In genomic region chr7:129137303-129137990, GRCm38 (mm10) we compare ENCODE assay signal across 30 mouse cellular contexts.
DNase-seq lines count a peak whose midpoint lies in the region; TF ChIP-seq lines count a peak whose summit lies in the region.
"Had no signal": no experiment of that assay in that cellular context is flagged by ENCODE, and none has a peak within 500 bp of the region (broad histone marks: within the 10 kb centered on the region; RNA-seq: fewer than 3 reads in every experiment).

No protein-coding gene starts in this region.

- no peaks in the 10 kb centered on the region for H3K36me3 ChIP-seq in ES-Bruce4 (ENCODE audit: control insufficient read depth, insufficient read depth, low read length, poor library complexity, severe bottlenecking)
- H3K36me3 ChIP-seq: hindbrain, embryonic 12.5 days; intestine, embryonic 15.5 days; liver, embryonic 13.5 days; midbrain, embryonic 12.5 days; neural tube, embryonic 13.5 days had no signal

- no peaks in the 10 kb centered on the region for H3K9me3 ChIP-seq in ES-Bruce4 (replicated peaks; ENCODE audit: control insufficient read depth, insufficient read depth, low read length, poor library complexity, severe bottlenecking)
- H3K9me3 ChIP-seq: hindbrain, embryonic 12.5 days; intestine, embryonic 15.5 days; liver, embryonic 13.5 days; midbrain, embryonic 12.5 days; neural tube, embryonic 13.5 days had no signal

- no peak overlapping the region for H3K27ac ChIP-seq in ES-Bruce4 (ENCODE audit: insufficient read depth, low read length)
- H3K27ac ChIP-seq: hindbrain, embryonic 12.5 days; hindbrain, postnatal 0 days; intestine, embryonic 15.5 days; kidney, postnatal 0 days; liver, embryonic 13.5 days; midbrain, embryonic 12.5 days; neural tube, embryonic 13.5 days; stomach, postnatal 0 days had no signal

- no peak for TF ChIP-seq POLR2A in ES-Bruce4 (IDR thresholded peaks at IDR 0.05; ENCODE audit: insufficient read depth, low read length)

- intact Hi-C loops in gastrocnemius, postnatal 36 days (cut with DNase I): no loop called here

- no peak overlapping the region for H3K9ac ChIP-seq in ES-Bruce4 (ENCODE audit: low read depth, poor library complexity, severe bottlenecking)
- H3K9ac ChIP-seq: hindbrain, embryonic 12.5 days; intestine, embryonic 15.5 days; liver, embryonic 13.5 days; midbrain, embryonic 12.5 days; neural tube, embryonic 13.5 days had no signal

- H3K4me3 ChIP-seq in ES-Bruce4 (ENCODE audit: low read depth, low read length): no peak overlapping the region
- H3K4me3 ChIP-seq: hindbrain, embryonic 12.5 days; intestine, embryonic 15.5 days; liver, embryonic 13.5 days; midbrain, embryonic 12.5 days; neural tube, embryonic 13.5 days had no signal

- H3K4me1 ChIP-seq in ES-Bruce4 (ENCODE audit: control insufficient read depth, insufficient read depth, low read length): peaks cover 4% of the 10 kb centered on the region
- H3K4me1 ChIP-seq: intestine, embryonic 15.5 days; liver, embryonic 13.5 days; megakaryocyte, embryonic 14.5 days had no signal

- H3K27me3 ChIP-seq in ES-Bruce4 (ENCODE audit: control insufficient read depth, insufficient read depth, low read length, poor library complexity, severe bottlenecking): no peaks in the 10 kb centered on the region
- H3K27me3 ChIP-seq: hindbrain, embryonic 12.5 days; intestine, embryonic 15.5 days; liver, embryonic 13.5 days; megakaryocyte, embryonic 14.5 days; midbrain, embryonic 12.5 days; neural tube, embryonic 13.5 days had no signal

- TF ChIP-seq CTCF in ES-Bruce4 (IDR thresholded peaks at IDR 0.05; ENCODE audit: low read depth, low read length): no peak

- DNase-seq in gastrocnemius, adult 18-20 months (ENCODE audit: low spot score): peak; percentile 1
- no peak for DNase-seq in gastrocnemius, postnatal 36 days
- DNase-seq in layer of hippocampus, adult 8-10 months (ENCODE audit: low spot score in 2 of 2): peak; percentile 21 to 23
- DNase-seq in layer of hippocampus, postnatal 25 days (ENCODE audit: extremely low spot score in 1 of 2, low spot score in 1 of 2): no peak
- peak; percentile 30 for DNase-seq in layer of hippocampus, adult 9-11 months
- DNase-seq in heart, adult 11 months: no peak
- DNase-seq: adrenal gland, postnatal 14 days; cerebellum, adult 18-20 months; cerebellum, postnatal 10 days; gastrocnemius, postnatal 10 days; heart, adult 18-20 months; heart, postnatal 36 days; kidney, adult 8-10 months; kidney, postnatal 4 days; left cerebral cortex, postnatal 4 days; liver, embryonic 13.5 days; lung, adult 18-20 months; lung, postnatal 4 days; right cerebral cortex, postnatal 14 days; thymus, adult 2 months; thymus, postnatal 36 days had no signal

- peak; percentile 53; the same call in 1 of the 2 replicates for TF ChIP-seq EP300 in ES-Bruce4 (IDR thresholded peaks at IDR 0.05; ENCODE audit: insufficient read depth, low read depth, low read length)

Comparison
In these comparisons a context has a peak if more than half of its experiments do, and no peak if none do; other contexts are left out.
1. DNase-seq: peak in gastrocnemius, adult 18-20 months (single experiment), layer of hippocampus, adult 8-10 months (2 of 2) and layer of hippocampus, adult 9-11 months (single experiment); none in gastrocnemius, postnatal 36 days (0 of 2), layer of hippocampus, postnatal 25 days (0 of 2) and heart, adult 11 months (single experiment).